Mouse (Mus musculus) megakaryocyte, adult 5-6 weeks (primary cell): ENCODE results near the gene Wfdc1. TPM values are rescaled to one million over a fixed set of nuclear protein-coding genes. Genes with fewer than 3 reads are reported as not detected.

Experiments
- ATAC-seq: 2 replicates; pipeline ENCODE4 v1.8.0; 2016; ENCODE audit warnings: mild to moderate bottlenecking, inconsistent platforms; ENCODE audit not compliant: poor library complexity, severe bottlenecking
- total RNA-seq, 2 experiments: library from RNA; stranded (forward) in 1 of 2; stranded (reverse) in 1 of 2; fragments of 153-499, 151-499 nt in 1 of 2; fragments of 221-1000, 200-1000 nt in 1 of 2; gene quantifications; 2 replicates each; pipeline versions ENCODE4 v1.2.3 to v1.2.4; 2015 to 2017

Wfdc1 gene
- total RNA-seq, 2 experiments from 2014 or later = not detected

DNA sequence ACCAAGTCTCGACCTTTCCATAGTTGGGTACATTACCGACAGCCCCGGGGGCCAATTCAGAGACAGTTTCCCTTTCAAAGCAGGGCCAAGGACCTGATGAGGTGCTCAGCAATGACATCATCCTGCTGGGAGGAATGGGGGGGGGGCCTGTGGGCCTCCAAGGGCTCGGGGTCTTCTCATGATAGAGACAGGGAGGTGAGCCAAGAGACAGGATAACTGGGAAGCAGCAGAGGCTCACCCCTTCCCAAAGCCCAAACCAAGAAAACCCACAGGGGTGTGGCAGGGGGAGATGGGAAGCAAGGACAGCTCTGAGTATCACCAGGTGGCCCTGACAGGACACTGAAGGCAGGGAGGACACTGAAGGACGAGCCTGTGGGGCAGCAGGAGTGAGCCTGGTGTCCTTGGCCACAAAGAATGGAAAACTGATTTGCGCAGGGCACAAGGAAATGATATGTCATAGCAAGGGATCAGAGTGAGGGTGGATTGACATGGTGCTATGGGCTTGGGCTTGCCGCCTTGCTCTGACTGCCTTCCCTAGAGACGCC, 62.3 kb downstream of the Wfdc1 start:
- no peak for ATAC-seq

DNA sequence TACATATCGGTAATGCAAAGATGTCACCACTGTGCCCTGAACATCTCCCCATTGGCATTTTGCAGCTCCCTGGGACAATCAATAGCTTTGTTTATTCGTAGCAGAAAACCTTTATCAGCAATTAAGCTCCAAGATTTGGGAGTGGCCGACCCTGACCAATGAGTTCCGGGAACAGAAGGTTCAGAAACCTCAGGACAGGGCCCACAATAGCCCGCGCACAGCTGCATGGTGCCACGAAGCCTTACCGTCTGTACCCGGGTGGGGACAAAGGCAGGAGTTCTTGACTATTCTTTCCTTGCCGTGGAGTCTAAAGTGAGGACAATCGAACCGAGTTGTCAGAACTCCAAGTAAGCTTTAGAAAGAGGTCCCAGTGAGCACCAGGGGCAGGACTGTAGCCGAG, 65.9 kb downstream of the Wfdc1 start:
- no peak for ATAC-seq

DNA sequence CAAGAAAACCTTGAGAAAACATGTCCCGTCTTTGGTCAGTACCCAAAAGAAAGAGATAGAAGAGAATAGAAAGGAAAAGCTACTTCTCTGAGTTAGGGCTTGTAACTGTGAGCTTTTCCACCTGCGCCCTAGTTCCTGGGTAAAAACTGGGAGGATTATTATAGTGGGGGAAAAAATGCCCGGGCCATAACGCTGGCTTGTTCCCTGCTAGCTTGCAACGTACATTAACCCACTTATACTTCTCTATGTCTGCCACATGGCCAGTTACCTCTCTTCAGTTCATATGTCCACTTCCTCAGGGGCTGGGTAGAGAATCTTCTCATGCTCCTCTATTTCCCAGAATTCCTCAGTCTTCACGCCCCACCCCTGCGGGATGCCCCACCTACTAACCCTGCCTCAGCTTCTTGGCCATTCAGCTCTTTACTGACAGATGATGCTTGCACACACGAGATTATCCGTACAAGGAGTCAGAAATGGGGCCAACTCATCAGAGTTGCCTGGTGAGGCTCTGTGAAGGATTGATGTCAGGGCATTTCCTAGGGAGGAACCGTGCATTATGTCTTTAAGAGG, 70.3 kb downstream of the Wfdc1 start:
- ATAC-seq = no peak

DNA sequence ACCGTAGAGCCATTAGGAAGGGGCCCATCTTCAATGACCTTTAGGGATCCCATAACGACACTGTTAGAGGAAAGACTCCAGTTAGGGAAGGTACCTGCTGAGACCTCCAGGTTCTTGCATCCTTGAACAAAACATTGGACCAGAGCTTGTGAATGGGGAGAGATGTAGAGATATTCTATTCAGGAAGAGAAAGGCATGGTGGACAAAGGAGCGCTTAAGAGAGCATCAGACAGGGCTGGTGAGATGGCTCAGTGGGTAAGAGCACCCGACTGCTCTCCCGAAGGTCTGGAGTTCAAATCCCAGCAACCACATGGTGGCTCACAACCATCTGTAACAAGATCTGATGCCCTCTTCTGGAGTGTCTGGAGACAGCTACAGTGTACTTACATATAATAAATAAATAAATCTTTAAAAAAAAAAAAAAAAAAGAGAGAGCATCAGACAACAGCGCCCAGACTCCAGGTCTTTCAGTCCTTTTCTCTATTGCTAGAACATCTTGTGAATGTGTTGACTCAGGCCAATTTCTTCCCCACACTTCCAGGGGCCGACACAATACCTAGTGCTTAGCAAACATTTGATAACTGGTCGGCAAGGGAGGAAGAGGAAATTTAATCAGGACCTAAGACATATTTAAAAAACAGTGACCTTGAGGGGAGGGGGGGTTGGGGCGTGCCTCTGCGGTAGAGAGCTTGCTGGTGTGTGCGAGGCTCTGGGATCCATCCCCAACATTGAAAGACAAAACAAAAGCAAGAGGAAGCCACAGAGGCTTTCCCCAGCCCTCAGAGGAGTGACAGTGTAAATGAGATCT, 71.1 kb downstream of the Wfdc1 start:
- no peak for ATAC-seq

Other genes with a start within 250 kb of the Wfdc1 start
- 6.1 and 6.4 TPM in 2 replicates for gene Osgin1, start 232.2 kb upstream of the Wfdc1 start, total RNA-seq (2015)
- 2.5 and 5.7 TPM in 2 replicates for gene Osgin1, start 232.2 kb upstream of the Wfdc1 start, total RNA-seq (2017)
- gene Necab2, start 219.6 kb upstream of the Wfdc1 start, total RNA-seq (2015) = not detected in 2 replicates
- not detected in 2 replicates for gene Necab2, start 219.6 kb upstream of the Wfdc1 start, total RNA-seq (2017)
- not detected in 2 replicates for gene Slc38a8, start 164.7 kb upstream of the Wfdc1 start, total RNA-seq (2015)
- gene Slc38a8, start 164.7 kb upstream of the Wfdc1 start, total RNA-seq (2017) = not detected in 2 replicates
- 27.4 and 32.8 TPM in 2 replicates for gene Mbtps1, start 107.6 kb upstream of the Wfdc1 start, total RNA-seq (2015)
- gene Mbtps1, start 107.6 kb upstream of the Wfdc1 start, total RNA-seq (2017) = 28.5 and 33.7 TPM in 2 replicates
- gene Hsdl1, start 91.2 kb upstream of the Wfdc1 start, total RNA-seq (2015) = 9.1 and 11.5 TPM in 2 replicates
- 32.3 and 40.9 TPM in 2 replicates for gene Hsdl1, start 91.2 kb upstream of the Wfdc1 start, total RNA-seq (2017)
- not detected in 2 replicates for gene Dnaaf1, start 91.1 kb upstream of the Wfdc1 start, total RNA-seq (2015)
- gene Dnaaf1, start 91.1 kb upstream of the Wfdc1 start, total RNA-seq (2017) = 0.33 TPM in 1 of 2 replicates, not detected in the other
- 2.5 and 3.1 TPM in 2 replicates for gene Taf1c, start 61.1 kb upstream of the Wfdc1 start, total RNA-seq (2015)
- 5.5 and 5.8 TPM in 2 replicates for gene Taf1c, start 61.1 kb upstream of the Wfdc1 start, total RNA-seq (2017)
- not detected in 2 replicates for gene Adad2, start 53.6 kb upstream of the Wfdc1 start, total RNA-seq (2015)
- not detected in 2 replicates for gene Adad2, start 53.6 kb upstream of the Wfdc1 start, total RNA-seq (2017)
- not detected in 2 replicates for gene Kcng4, start 30.7 kb upstream of the Wfdc1 start, total RNA-seq (2015)
- gene Kcng4, start 30.7 kb upstream of the Wfdc1 start, total RNA-seq (2017) = not detected in 2 replicates
- not detected in 2 replicates for gene Atp2c2, start 33.6 kb downstream of the Wfdc1 start, total RNA-seq (2015)
- not detected in 2 replicates for gene Atp2c2, start 33.6 kb downstream of the Wfdc1 start, total RNA-seq (2017)
- gene Tldc1, start 112.1 kb downstream of the Wfdc1 start, total RNA-seq (2015) = 2.2 and 2.6 TPM in 2 replicates
- gene Tldc1, start 112.1 kb downstream of the Wfdc1 start, total RNA-seq (2017) = 2.9 and 4.3 TPM in 2 replicates
- gene Cotl1, start 174.2 kb downstream of the Wfdc1 start, total RNA-seq (2015) = 526 and 619 TPM in 2 replicates
- gene Cotl1, start 174.2 kb downstream of the Wfdc1 start, total RNA-seq (2017) = 490 and 532 TPM in 2 replicates
- 2.7 and 5.5 TPM in 2 replicates for gene Klhl36, start 195.9 kb downstream of the Wfdc1 start, total RNA-seq (2015)
- gene Klhl36, start 195.9 kb downstream of the Wfdc1 start, total RNA-seq (2017) = 8.5 and 9.2 TPM in 2 replicates
- 24.9 and 31.9 TPM in 2 replicates for gene Usp10, start 244.0 kb downstream of the Wfdc1 start, total RNA-seq (2015)
- gene Usp10, start 244.0 kb downstream of the Wfdc1 start, total RNA-seq (2017) = 13.3 and 20.1 TPM in 2 replicates
- gene Gm20388, start 244.5 kb downstream of the Wfdc1 start, total RNA-seq (2015) = 7.6 and 12.8 TPM in 2 replicates
- 10.6 and 15.5 TPM in 2 replicates for gene Gm20388, start 244.5 kb downstream of the Wfdc1 start, total RNA-seq (2017)